ENCODE assay signal across 24 mouse cellular contexts in genomic region chr2:93888366-93888765, GRCm38 (mm10). TPM values are rescaled to one million over a fixed set of nuclear protein-coding genes. Genes with fewer than 3 reads are reported as not detected.
"Had no signal": no experiment of that assay in that cellular context is flagged by ENCODE, and none has a peak within 500 bp of the region (broad histone marks: within the 10 kb centered on the region; RNA-seq: fewer than 3 reads in every experiment).

No protein-coding gene starts in this region.

- DNase-seq: heart, postnatal 10 days; heart, postnatal 14 days; heart, postnatal 36 days; heart, postnatal 4 days; kidney, adult 11 months; kidney, adult 18-20 months; kidney, adult 2 months; kidney, adult 8-10 months; kidney, adult 9 months; kidney, postnatal 25 days; kidney, postnatal 36 days; kidney, postnatal 4 days; layer of hippocampus, adult 9-11 months; layer of hippocampus, postnatal 36 days had no signal

- ATAC-seq: hindbrain, embryonic 16.5 days; hindbrain, postnatal 0 days; inflammation-experienced regulatory T-cells, adult 6 months; intestine, embryonic 15.5 days; intestine, embryonic 16.5 days; intestine, postnatal 0 days had no signal

RNA-seq across cellular contexts. Expression of gene Accsl, which starts 19.4 kb away (rescaled TPM):
- total RNA-seq: heart, adult 8-10 months; heart, postnatal 14 days; heart, postnatal 25 days; heart, postnatal 36 days; heart, postnatal 4 days; hematopoietic stem cell, adult 5-6 weeks; hindbrain, postnatal 0 days; layer of hippocampus, adult 18-20 months had no signal
